Mouse (Mus musculus): Measurements from ENCODE around the gene Ccr10. TPM values are rescaled to one million over a fixed set of nuclear protein-coding genes. Genes with fewer than 3 reads are reported as not detected.

Gene Ccr10
- 0.13 and 0.22 TPM in 2 replicates for polyA plus RNA-seq (2015; fragmentation: Nextera tagmentation; extraction: Ambion mirVana)

DNA sequence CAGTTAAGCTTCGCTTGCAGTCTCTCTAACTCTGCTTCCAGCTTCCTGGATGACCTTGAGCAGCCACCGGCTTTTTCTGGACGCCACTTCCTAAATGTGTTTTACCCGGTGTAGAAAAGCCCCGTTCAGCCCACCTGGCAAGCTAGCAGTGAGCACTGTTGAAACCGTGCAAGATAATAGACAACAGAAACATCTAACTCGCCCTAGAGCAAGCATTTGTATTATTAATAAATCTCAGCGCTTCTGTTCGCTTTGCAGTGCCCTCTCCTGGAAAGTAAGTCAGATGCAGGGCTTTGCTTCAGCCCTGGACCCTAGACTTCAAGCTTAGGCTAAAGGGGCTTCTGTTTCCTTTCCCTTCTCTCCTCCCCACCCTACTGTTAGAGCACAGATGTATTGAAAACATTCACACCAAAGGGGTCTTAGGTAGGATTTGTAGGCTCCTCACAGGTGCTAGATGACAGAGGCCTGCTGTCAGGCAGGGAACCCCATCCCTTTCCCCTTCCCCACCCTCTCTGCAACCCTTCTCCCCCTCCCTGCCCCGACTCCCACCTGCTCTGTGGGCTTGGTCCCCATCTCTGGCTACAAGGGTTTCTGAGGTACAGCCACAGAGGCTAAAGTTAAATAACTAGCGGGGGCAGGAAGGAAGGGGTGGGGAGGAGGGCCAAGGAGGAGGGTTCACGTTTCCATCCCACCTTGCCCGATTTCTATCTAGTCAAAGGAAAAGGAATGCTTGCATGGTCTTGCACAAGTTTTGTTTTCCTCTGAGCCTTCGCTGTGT lies at the start of gene Ccr10:
TSS of gene Ccr10 (minus strand) at position 593 of the 778 bp plus-strand sequence.
- 38% methylated on average over 14 of the region's 14 CpGs for WGBS
- Histone ChIP-seq H3K4me1 (replicated peaks; ENCODE audit: control insufficient read depth, insufficient read depth, low read length) (peaks cover 11% of the 10 kb centered on the region), H3K27me3 (replicated peaks; ENCODE audit: control insufficient read depth, insufficient read depth, low read length) (peaks cover 12% of the 10 kb centered on the region), H3K4me2 (replicated peaks; ENCODE audit: low read depth) (peak within 1 kb of the TSS; percentile 68), H3K36me3 (ENCODE audit: control insufficient read depth, insufficient read depth) (no peaks in the 10 kb centered on the region), H3K27ac (ENCODE audit: low read depth, low read length) (no peak within 1 kb of the TSS), H3K9ac (ENCODE audit: low read depth, low read length) (peak within 1 kb of the TSS; percentile 42), H3K9me3 (ENCODE audit: control insufficient read depth) (no peaks in the 10 kb centered on the region), H3K4me3 (ENCODE audit: low read depth, low read length) (peak within 1 kb of the TSS; percentile 28)
- no peak for ATAC-seq
- TF ChIP-seq CTCF (IDR thresholded peaks at IDR 0.05; ENCODE audit: low read depth), result peak; percentile 65

- 78% methylated on average over 3 of the region's 3 CpGs for WGBS
- Histone ChIP-seq H3K27ac (ENCODE audit: low read depth, low read length) (no peak overlapping the region), H3K9ac (ENCODE audit: low read depth, low read length) (no peak overlapping the region), H3K9me3 (ENCODE audit: control insufficient read depth) (no peaks in the 10 kb centered on the region), H3K27me3 (replicated peaks; ENCODE audit: control insufficient read depth, insufficient read depth, low read length) (no peaks in the 10 kb centered on the region), H3K4me1 (replicated peaks; ENCODE audit: control insufficient read depth, insufficient read depth, low read length) (peaks cover 9% of the 10 kb centered on the region; the same call in 1 of the 2 replicates), H3K4me3 (ENCODE audit: low read depth, low read length) (no peak overlapping the region), H3K4me2 (replicated peaks; ENCODE audit: low read depth) (no peak overlapping the region), H3K36me3 (ENCODE audit: control insufficient read depth, insufficient read depth) (no peaks in the 10 kb centered on the region)
- ATAC-seq, result no peak
- no peak for TF ChIP-seq CTCF (IDR thresholded peaks at IDR 0.05; ENCODE audit: low read depth)
Measured at GRCm38 (mm10) chr11:101224337-101224736, 49.1 kb upstream of the Ccr10 start.

DNA sequence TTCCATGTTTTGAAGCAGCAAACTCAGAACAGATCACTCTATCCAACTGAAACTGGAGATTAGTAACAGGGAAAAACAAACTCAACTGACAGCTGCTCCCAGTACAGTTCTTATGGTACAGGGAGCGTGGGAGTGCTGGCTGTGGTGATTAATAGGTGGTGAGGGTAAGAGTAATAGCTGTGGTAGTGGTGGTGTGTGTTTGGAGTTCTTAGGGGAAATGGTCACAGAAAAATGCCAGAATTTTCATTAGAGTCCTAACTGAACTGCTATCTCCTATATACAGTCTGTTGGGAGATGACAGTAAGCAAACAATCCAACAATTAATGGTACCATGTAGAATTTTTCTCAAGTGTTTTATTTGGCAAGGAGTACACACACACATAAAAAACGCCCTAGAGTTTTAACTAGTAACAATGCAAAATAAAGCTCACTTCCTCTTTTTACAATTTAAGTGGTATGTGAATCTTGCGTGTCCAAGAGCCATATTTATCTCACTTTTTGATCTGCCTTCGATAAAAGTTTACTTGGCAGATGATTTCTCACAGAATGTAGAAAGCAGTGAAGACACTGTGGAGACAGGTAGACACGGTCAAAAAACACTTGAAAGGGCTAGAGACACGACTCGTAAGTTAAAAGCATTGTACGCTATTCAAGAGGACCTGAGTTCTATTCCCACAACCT lies 46.2 kb upstream of the Ccr10 start:
- peak; percentile 14; the same call in 1 of the 2 replicates for ATAC-seq
- whole genome bisulfite sequencing, result 61% methylated on average over 8 of the region's 8 CpGs
- peaks cover 8% of the 10 kb centered on the region; the same call in 1 of the 2 replicates for H3K36me3 ChIP-seq (ENCODE audit: control insufficient read depth, insufficient read depth)
- peaks cover 9% of the 10 kb centered on the region; the same call in 1 of the 2 replicates for H3K4me1 ChIP-seq (replicated peaks; ENCODE audit: control insufficient read depth, insufficient read depth, low read length)
- H3K4me2 ChIP-seq (replicated peaks; ENCODE audit: low read depth), result no peak overlapping the region
- no peak overlapping the region for H3K4me3 ChIP-seq (ENCODE audit: low read depth, low read length)
- no peak for TF ChIP-seq CTCF (IDR thresholded peaks at IDR 0.05; ENCODE audit: low read depth)
- H3K9me3 ChIP-seq (ENCODE audit: control insufficient read depth), result no peaks in the 10 kb centered on the region
- no peaks in the 10 kb centered on the region for H3K27me3 ChIP-seq (replicated peaks; ENCODE audit: control insufficient read depth, insufficient read depth, low read length)
- no peak overlapping the region for H3K9ac ChIP-seq (ENCODE audit: low read depth, low read length)
- H3K27ac ChIP-seq (ENCODE audit: low read depth, low read length), result peak overlapping the region; percentile 76

GRCm38 (mm10) chr11:101220853-101221252 lies 45.6 kb upstream of the Ccr10 start:
- 32% methylated on average over 2 of the region's 2 CpGs for WGBS
- Histone ChIP-seq H3K36me3 (ENCODE audit: control insufficient read depth, insufficient read depth) (peaks cover 11% of the 10 kb centered on the region), H3K9ac (ENCODE audit: low read depth, low read length) (no peak overlapping the region), H3K9me3 (ENCODE audit: control insufficient read depth) (no peaks in the 10 kb centered on the region), H3K27ac (ENCODE audit: low read depth, low read length) (peak overlapping the region; percentile 76), H3K4me1 (replicated peaks; ENCODE audit: control insufficient read depth, insufficient read depth, low read length) (peaks cover 9% of the 10 kb centered on the region; the same call in 1 of the 2 replicates), H3K27me3 (replicated peaks; ENCODE audit: control insufficient read depth, insufficient read depth, low read length) (no peaks in the 10 kb centered on the region), H3K4me3 (ENCODE audit: low read depth, low read length) (no peak overlapping the region), H3K4me2 (replicated peaks; ENCODE audit: low read depth) (no peak overlapping the region)
- TF ChIP-seq CTCF (IDR thresholded peaks at IDR 0.05; ENCODE audit: low read depth), result no peak
- ATAC-seq, result peak; percentile 77

DNA sequence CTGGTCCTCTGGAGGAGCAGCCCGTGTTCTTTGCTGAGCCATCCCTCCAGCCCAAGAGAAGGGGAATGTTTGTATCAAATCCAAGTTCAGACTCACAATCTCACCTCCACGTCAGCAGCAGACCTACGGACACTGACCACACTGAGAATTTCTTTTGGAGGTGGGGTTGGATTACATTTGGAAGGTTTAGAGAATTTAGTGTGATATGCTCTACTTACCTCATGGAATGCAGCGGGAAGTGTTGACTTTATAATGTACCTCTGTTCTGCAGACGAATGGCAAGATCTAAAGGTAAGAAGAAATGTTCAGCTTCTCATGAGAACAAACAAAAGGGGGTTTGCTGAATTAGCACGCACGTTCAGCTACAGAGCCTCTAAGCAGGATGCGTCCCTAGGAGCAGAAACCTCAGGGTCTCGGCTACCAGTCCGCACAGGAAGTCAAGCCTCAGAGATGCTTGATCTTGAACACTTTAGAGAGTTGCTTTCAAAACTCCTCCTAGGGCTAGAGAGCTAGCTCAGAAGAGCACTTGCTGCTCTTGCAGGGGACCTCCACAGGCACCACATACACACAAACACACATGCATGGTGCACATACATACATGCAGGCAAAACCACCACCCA lies 43.3 kb upstream of the Ccr10 start:
- no peak for ATAC-seq
- no peak overlapping the region for H3K27ac ChIP-seq (ENCODE audit: low read depth, low read length)
- peaks cover 9% of the 10 kb centered on the region; the same call in 1 of the 2 replicates for H3K4me1 ChIP-seq (replicated peaks; ENCODE audit: control insufficient read depth, insufficient read depth, low read length)
- peaks cover 32% of the 10 kb centered on the region for H3K36me3 ChIP-seq (ENCODE audit: control insufficient read depth, insufficient read depth)
- H3K9me3 ChIP-seq (ENCODE audit: control insufficient read depth), result no peaks in the 10 kb centered on the region
- H3K9ac ChIP-seq (ENCODE audit: low read depth, low read length), result no peak overlapping the region
- no peak overlapping the region for H3K4me3 ChIP-seq (ENCODE audit: low read depth, low read length)
- H3K4me2 ChIP-seq (replicated peaks; ENCODE audit: low read depth), result no peak overlapping the region
- TF ChIP-seq CTCF (IDR thresholded peaks at IDR 0.05; ENCODE audit: low read depth), result no peak
- 82% methylated on average over 10 of the region's 10 CpGs for WGBS
- no peaks in the 10 kb centered on the region for H3K27me3 ChIP-seq (replicated peaks; ENCODE audit: control insufficient read depth, insufficient read depth, low read length)

GRCm38 (mm10) chr11:101216936-101217335 lies 41.7 kb upstream of the Ccr10 start:
- H3K4me1 ChIP-seq (replicated peaks; ENCODE audit: control insufficient read depth, insufficient read depth, low read length), result peaks cover 9% of the 10 kb centered on the region; the same call in 1 of the 2 replicates
- 85% methylated on average over 5 of the region's 5 CpGs for WGBS
- no peak overlapping the region for H3K4me2 ChIP-seq (replicated peaks; ENCODE audit: low read depth)
- H3K27ac ChIP-seq (ENCODE audit: low read depth, low read length), result no peak overlapping the region
- no peaks in the 10 kb centered on the region for H3K9me3 ChIP-seq (ENCODE audit: control insufficient read depth)
- no peak overlapping the region for H3K9ac ChIP-seq (ENCODE audit: low read depth, low read length)
- no peak for ATAC-seq
- peaks cover 42% of the 10 kb centered on the region for H3K36me3 ChIP-seq (ENCODE audit: control insufficient read depth, insufficient read depth)
- no peaks in the 10 kb centered on the region for H3K27me3 ChIP-seq (replicated peaks; ENCODE audit: control insufficient read depth, insufficient read depth, low read length)
- H3K4me3 ChIP-seq (ENCODE audit: low read depth, low read length), result no peak overlapping the region
- TF ChIP-seq CTCF (IDR thresholded peaks at IDR 0.05; ENCODE audit: low read depth), result no peak

All from intestine, postnatal 0 days (tissue).